Mouse (Mus musculus): ENCODE data around the gene Gm20388.

GRCm38 (mm10) chr8:123966896-123967295, 4056.3 kb downstream of the Gm20388 start:
- TF ChIP-seq CTCF (IDR thresholded peaks at IDR 0.05; ENCODE audit: low read depth, low read length), result no peak
- no peak for TF ChIP-seq TAL1 (conservative IDR thresholded peaks at IDR 0.05; ENCODE audit: low read depth, low read length)
- TF ChIP-seq POLR2AphosphoS5 (IDR thresholded peaks at IDR 0.05; ENCODE audit: insufficient replicate concordance, low read depth, low read length), result no peak
- no peak for TF ChIP-seq GATA1 (IDR thresholded peaks at IDR 0.05; ENCODE audit: borderline replicate concordance, low read length)
- TF ChIP-seq GATA2 (IDR thresholded peaks at IDR 0.05; ENCODE audit: borderline replicate concordance, low read depth, low read length), result no peak

All from G1E (cell line).